Mouse (Mus musculus): ENCODE measurements at regions not wholly inside any gene's neighbourhood (a gene's known extent, or its start where the extent isn't known, plus 50 kb on each side); places are given as distances from the start of the nearest gene placed in this dataset.

DNA sequence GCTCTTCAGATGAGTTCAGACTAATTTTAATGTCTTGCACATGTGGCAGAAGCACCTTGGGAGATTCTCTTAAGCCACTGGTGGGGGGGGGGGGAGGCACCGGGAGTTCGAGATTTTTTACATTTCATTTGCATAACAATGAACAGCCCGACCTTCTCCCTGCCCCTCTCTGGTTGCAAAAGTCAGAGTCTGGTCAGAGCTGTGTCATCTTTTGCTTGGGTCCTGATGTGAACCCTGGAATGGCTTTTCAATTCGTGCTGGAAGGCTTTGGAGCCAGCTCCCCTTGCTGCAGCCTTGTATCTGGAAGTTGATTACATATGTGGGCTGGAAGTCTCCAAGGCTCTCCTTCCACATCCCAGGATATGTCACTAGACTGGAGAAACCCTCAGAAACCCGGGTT, 365.7 kb upstream of the Tbx3 start:
- H3K79me2 ChIP-seq (ENCODE audit: control insufficient read depth, insufficient read depth, low read length, poor library complexity): no peaks in the 10 kb centered on the region
- no peaks in the 10 kb centered on the region; a peak in 1 of 4 replicates for H3K27me3 ChIP-seq (ENCODE audit: control insufficient read depth in 1 of 2, insufficient read depth in 2 of 2, low read length in 2 of 2)
- H3K36me3 ChIP-seq (ENCODE audit: control insufficient read depth in 1 of 2, insufficient read depth in 2 of 2, low read length in 2 of 2): no peaks in the 10 kb centered on the region
- H3K9ac ChIP-seq (ENCODE audit: control insufficient read depth, low read depth, low read length, poor library complexity, severe bottlenecking): no peak overlapping the region
- H3K9me3 ChIP-seq (replicated peaks; ENCODE audit: insufficient read depth, low read length): no peaks in the 10 kb centered on the region
- no peak overlapping the region for H3K27ac ChIP-seq (ENCODE audit: control insufficient read depth, low read depth, low read length)
- TF ChIP-seq POLR2A (IDR thresholded peaks at IDR 0.05; ENCODE audit: control insufficient read depth in 1 of 2, insufficient read depth in 1 of 2, low read depth in 1 of 2, low read length in 2 of 2, poor library complexity in 1 of 2) (no peak), GABPA (IDR thresholded peaks at IDR 0.05; ENCODE audit: low read depth, low read length) (no peak), NELFE (IDR thresholded peaks at IDR 0.05; ENCODE audit: low read depth, low read length) (no peak), ZKSCAN1 (IDR thresholded peaks at IDR 0.05; ENCODE audit: low read depth, low read length) (no peak), MEF2A (IDR thresholded peaks at IDR 0.05; ENCODE audit: extremely low read depth, insufficient replicate concordance, low read depth, low read length, poor library complexity, severe bottlenecking) (no peak), POLR2AphosphoS5 (IDR thresholded peaks at IDR 0.05; ENCODE audit: borderline replicate concordance, low read depth, low read length) (no peak), POLR2AphosphoS2 (IDR thresholded peaks at IDR 0.05; ENCODE audit: low read length) (no peak), ZC3H11A (IDR thresholded peaks at IDR 0.05; ENCODE audit: low read depth, low read length) (no peak), NRF1 (IDR thresholded peaks at IDR 0.05; ENCODE audit: insufficient read depth, low read depth, low read length, poor library complexity, severe bottlenecking) (no peak), CHD1 (IDR thresholded peaks at IDR 0.05; ENCODE audit: low read depth, low read length) (no peak), SMC3 (IDR thresholded peaks at IDR 0.05; ENCODE audit: low read depth, low read length) (no peak), MAX (IDR thresholded peaks at IDR 0.05; ENCODE audit: low read length) (no peak)
- no peaks in the 10 kb centered on the region for H3K4me1 ChIP-seq (ENCODE audit: control insufficient read depth in 1 of 2, insufficient read depth in 2 of 2, low read length in 2 of 2)
- H3K4me3 ChIP-seq (ENCODE audit: control insufficient read depth in 1 of 2, insufficient read depth in 1 of 2, low read depth in 2 of 2, low read length in 2 of 2): no peak overlapping the region
- no peak for DNase-seq (ENCODE audit: low read depth, low spot score)

DNA sequence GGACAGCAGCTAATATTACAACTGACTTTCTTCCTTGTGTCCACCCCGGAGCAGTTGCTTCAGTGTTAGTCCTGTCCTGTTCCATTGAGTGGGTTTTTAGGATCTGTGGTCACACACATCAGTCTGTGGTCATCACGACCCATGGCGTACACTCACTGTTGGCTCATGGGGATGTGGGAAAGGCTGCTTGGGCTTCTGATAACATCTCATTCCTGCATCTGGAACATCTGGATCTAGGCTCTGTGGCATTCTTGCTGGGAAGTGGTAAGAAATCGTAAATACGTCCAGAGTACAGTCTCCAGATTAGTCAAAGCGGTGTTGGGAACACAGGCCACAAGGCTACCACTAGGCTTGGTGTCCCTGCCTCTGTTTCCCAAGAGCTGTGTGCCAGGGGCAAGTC, 362.7 kb upstream of the Tbx3 start:
- TF ChIP-seq ZNF384 (IDR thresholded peaks at IDR 0.05; ENCODE audit: low read depth, low read length) (no peak), MYB (IDR thresholded peaks at IDR 0.05; ENCODE audit: low read depth, low read length) (no peak), MYC (IDR thresholded peaks at IDR 0.05; ENCODE audit: low read depth, low read length) (no peak), EP300 (IDR thresholded peaks at IDR 0.05; ENCODE audit: low read depth in 1 of 2, low read length in 2 of 2) (no peak), ELF1 (IDR thresholded peaks at IDR 0.05; ENCODE audit: low read depth, low read length) (no peak), BHLHE40 (IDR thresholded peaks at IDR 0.05; ENCODE audit: borderline replicate concordance, low read depth, low read length) (no peak), KAT2A (conservative IDR thresholded peaks at IDR 0.05; ENCODE audit: low read depth, low read length) (no peak), SIN3A (IDR thresholded peaks at IDR 0.05; ENCODE audit: low read length) (no peak), POLR2AphosphoS2 (IDR thresholded peaks at IDR 0.05; ENCODE audit: low read length) (no peak)
- H3K27ac ChIP-seq (ENCODE audit: control insufficient read depth, low read depth, low read length): no peak overlapping the region
- no peak for DNase-seq (ENCODE audit: low read depth, low spot score)
- no peaks in the 10 kb centered on the region for H3K36me3 ChIP-seq (ENCODE audit: control insufficient read depth in 1 of 2, insufficient read depth in 2 of 2, low read length in 2 of 2)
- no peak overlapping the region for H3K9ac ChIP-seq (ENCODE audit: control insufficient read depth, low read depth, low read length, poor library complexity, severe bottlenecking)
- H3K4me1 ChIP-seq (ENCODE audit: control insufficient read depth in 1 of 2, insufficient read depth in 2 of 2, low read length in 2 of 2): no peaks in the 10 kb centered on the region
- H3K27me3 ChIP-seq (ENCODE audit: control insufficient read depth in 1 of 2, insufficient read depth in 2 of 2, low read length in 2 of 2): no peaks in the 10 kb centered on the region; a peak in 1 of 4 replicates
- H3K9me3 ChIP-seq (replicated peaks; ENCODE audit: insufficient read depth, low read length): no peaks in the 10 kb centered on the region
- H3K4me3 ChIP-seq (ENCODE audit: control insufficient read depth in 1 of 2, insufficient read depth in 1 of 2, low read depth in 2 of 2, low read length in 2 of 2): no peak overlapping the region
- H3K79me2 ChIP-seq (ENCODE audit: control insufficient read depth, insufficient read depth, low read length, poor library complexity): no peaks in the 10 kb centered on the region
